Mouse (Mus musculus): ENCODE measurements around the gene Prrc2a. TPM values are rescaled to one million over a fixed set of nuclear protein-coding genes. Genes with fewer than 3 reads are reported as not detected.

The Prrc2a gene
- polyA plus RNA-seq, 1 experiment from 2014 or later = 238 TPM

DNA sequence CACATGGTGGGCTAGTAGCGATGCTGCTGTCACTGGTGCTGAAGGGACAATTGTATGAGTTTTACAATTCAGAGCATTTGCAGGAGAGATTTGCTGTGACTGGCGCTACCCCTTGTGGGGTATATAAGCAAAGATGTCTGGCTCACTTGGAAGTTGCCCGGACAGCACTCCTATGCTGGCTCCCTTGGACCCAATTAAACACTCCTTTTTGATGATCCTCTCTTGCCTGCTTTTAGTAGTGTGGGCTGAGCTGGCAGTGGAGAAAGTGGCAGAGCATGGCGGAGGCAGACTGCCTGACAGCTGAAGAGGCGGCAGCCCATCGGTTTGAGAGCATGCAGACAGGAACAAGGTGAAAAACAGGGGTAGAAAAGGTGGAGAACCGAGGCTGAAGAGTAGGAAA is 3.1 kb upstream of the Prrc2a start:
- 78% methylated on average over 7 of the region's 7 CpGs for WGBS
- TF ChIP-seq CTCF (IDR thresholded peaks at IDR 0.05; ENCODE audit: low read depth) = no peak

DNA sequence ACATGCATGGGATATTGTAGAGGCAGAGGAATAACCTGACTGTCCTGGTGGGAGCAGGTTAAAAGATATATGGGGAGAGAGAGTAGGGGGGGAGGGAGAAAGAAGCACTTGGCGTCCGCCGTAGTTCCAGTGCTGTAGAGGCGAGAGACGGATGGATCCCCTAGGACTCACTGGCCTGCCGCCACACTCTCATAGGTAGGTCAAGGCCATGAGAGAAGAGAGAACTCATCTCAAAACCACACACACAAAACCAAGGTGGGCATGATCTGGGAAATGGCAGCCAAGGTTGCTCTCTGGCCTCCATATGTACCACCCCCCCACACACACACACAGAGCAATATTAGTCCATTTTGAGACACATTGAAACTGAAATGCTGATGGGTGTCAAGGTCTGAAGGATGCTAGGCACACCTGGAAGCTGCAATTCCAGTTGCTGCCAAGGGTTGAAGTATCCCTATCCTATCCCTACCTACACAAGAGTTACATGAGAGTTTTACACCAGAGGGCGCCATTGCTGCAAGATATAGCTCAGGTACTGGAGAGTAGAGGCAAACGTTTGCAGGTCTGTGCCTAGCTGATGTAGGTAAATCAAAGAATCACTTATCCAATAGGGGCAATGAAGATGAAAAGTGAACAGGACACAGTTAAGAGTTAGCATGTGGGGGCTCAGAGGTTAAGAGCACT is 1.8 kb upstream of the Prrc2a start:
- Histone ChIP-seq H3K36me3 (ENCODE audit: insufficient read depth) (peaks cover 15% of the 10 kb centered on the region), H3K4me2 (peak overlapping the region; percentile 76), H3K9ac (no peak overlapping the region), H3K4me3 (ENCODE audit: low read depth, low read length) (peak overlapping the region; percentile 100; the same call in 1 of the 2 replicates), H3K27me3 (ENCODE audit: insufficient read depth, low read length) (no peaks in the 10 kb centered on the region), H3K27ac (ENCODE audit: low read depth) (peak overlapping the region; percentile 99), H3K4me1 (ENCODE audit: insufficient read depth) (peaks cover 13% of the 10 kb centered on the region; the same call in 1 of the 2 replicates), H3K9me3 (ENCODE audit: low read depth, low read length) (no peaks in the 10 kb centered on the region)
- 69% methylated on average over 8 of the region's 8 CpGs for WGBS
- peak; percentile 74 for TF ChIP-seq CTCF (IDR thresholded peaks at IDR 0.05; ENCODE audit: low read depth)
- ATAC-seq (ENCODE audit: insufficient read depth) (no peak), DNase-seq (peak; percentile 86)

More for the DNA sequence above, 3.1 kb upstream of the Prrc2a start:
- Histone ChIP-seq H3K4me3 (ENCODE audit: low read depth, low read length) (no peak overlapping the region), H3K4me1 (ENCODE audit: insufficient read depth) (peaks cover 9% of the 10 kb centered on the region; the same call in 1 of the 2 replicates), H3K9me3 (ENCODE audit: low read depth, low read length) (no peaks in the 10 kb centered on the region), H3K4me2 (no peak overlapping the region), H3K27me3 (ENCODE audit: insufficient read depth, low read length) (no peaks in the 10 kb centered on the region), H3K36me3 (ENCODE audit: insufficient read depth) (0 out of 2 replicates have a peak, but pooled peaks cover 2% of the 10 kb centered on the region), H3K27ac (ENCODE audit: low read depth) (no peak overlapping the region), H3K9ac (no peak overlapping the region)
- ATAC-seq (ENCODE audit: insufficient read depth) (no peak), DNase-seq (no peak)

DNA sequence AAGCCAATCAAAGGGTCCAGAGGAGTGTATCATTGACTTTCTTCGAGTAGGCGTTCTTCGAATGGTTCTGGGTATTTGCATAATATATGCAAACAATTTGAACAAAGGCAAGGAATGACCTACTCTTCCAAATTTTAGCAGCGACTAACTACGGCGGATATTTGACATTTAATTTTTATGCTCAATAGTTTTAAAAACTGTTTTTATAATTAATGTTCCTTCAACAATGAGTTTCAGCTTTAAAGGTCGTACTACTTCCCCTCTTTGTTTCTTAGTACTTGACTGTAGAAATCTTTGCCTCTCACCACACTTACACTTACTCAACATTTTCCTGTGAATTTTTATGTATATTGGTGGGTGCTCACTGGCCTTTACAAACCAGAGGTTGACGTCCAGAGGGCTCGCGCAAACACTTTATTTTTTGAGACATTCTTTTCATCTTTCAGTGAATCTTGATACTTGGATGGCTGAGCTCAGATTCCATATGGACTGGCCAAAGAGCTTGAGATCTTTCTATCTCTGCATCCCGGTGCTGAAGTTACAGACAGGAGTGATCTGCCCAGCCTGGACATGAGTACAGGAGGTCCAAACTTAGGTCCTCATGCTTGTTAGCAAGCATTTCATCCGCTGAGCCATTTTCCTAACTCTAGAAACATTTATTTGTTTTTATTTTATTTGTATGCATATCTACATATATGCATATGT is 906 bp upstream of the Prrc2a start:
- H3K9ac ChIP-seq = peak overlapping the region; percentile 56
- no peaks in the 10 kb centered on the region for H3K9me3 ChIP-seq (ENCODE audit: low read depth, low read length)
- H3K27ac ChIP-seq (ENCODE audit: low read depth) = peak overlapping the region; percentile 99
- peaks cover 24% of the 10 kb centered on the region for H3K36me3 ChIP-seq (ENCODE audit: insufficient read depth)
- H3K4me2 ChIP-seq = peak overlapping the region; percentile 76
- H3K4me3 ChIP-seq (ENCODE audit: low read depth, low read length) = peak overlapping the region; percentile 100
- peaks cover 13% of the 10 kb centered on the region; the same call in 1 of the 2 replicates for H3K4me1 ChIP-seq (ENCODE audit: insufficient read depth)
- H3K27me3 ChIP-seq (ENCODE audit: insufficient read depth, low read length) = no peaks in the 10 kb centered on the region
- TF ChIP-seq CTCF (IDR thresholded peaks at IDR 0.05; ENCODE audit: low read depth) = no peak
- ATAC-seq (ENCODE audit: insufficient read depth) (peak; percentile 85), DNase-seq (peak; percentile 40)
- 19% methylated on average over 12 of the region's 12 CpGs for WGBS

- peaks cover 38% of the 10 kb centered on the region for H3K36me3 ChIP-seq (ENCODE audit: insufficient read depth)
- H3K4me1 ChIP-seq (ENCODE audit: insufficient read depth) = peaks cover 13% of the 10 kb centered on the region; the same call in 1 of the 2 replicates
- H3K9me3 ChIP-seq (ENCODE audit: low read depth, low read length) = no peaks in the 10 kb centered on the region
- peak overlapping the region; percentile 99 for H3K4me2 ChIP-seq
- H3K4me3 ChIP-seq (ENCODE audit: low read depth, low read length) = peak overlapping the region; percentile 100
- no peaks in the 10 kb centered on the region for H3K27me3 ChIP-seq (ENCODE audit: insufficient read depth, low read length)
- TF ChIP-seq CTCF (IDR thresholded peaks at IDR 0.05; ENCODE audit: low read depth) = no peak
- 0% methylated on average over 28 of the region's 28 CpGs for WGBS
- DNase-seq (no peak), ATAC-seq (ENCODE audit: insufficient read depth) (no peak)
- peak overlapping the region; percentile 99 for H3K27ac ChIP-seq (ENCODE audit: low read depth)
- H3K9ac ChIP-seq = peak overlapping the region; percentile 98
Measured at GRCm38 (mm10) chr17:35164218-35164567, 504 bp downstream of the Prrc2a start.

GRCm38 (mm10) chr17:35163326-35164081 is 1.2 kb downstream of the Prrc2a start:
- TF ChIP-seq CTCF (IDR thresholded peaks at IDR 0.05; ENCODE audit: low read depth) = no peak
- DNase-seq (no peak), ATAC-seq (ENCODE audit: insufficient read depth) (no peak)
- peak overlapping the region; percentile 98 for H3K9ac ChIP-seq
- peaks cover 45% of the 10 kb centered on the region for H3K36me3 ChIP-seq (ENCODE audit: insufficient read depth)
- no peaks in the 10 kb centered on the region for H3K27me3 ChIP-seq (ENCODE audit: insufficient read depth, low read length)
- H3K4me1 ChIP-seq (ENCODE audit: insufficient read depth) = peaks cover 13% of the 10 kb centered on the region; the same call in 1 of the 2 replicates
- peak overlapping the region; percentile 99 for H3K4me2 ChIP-seq
- 11% methylated on average over 8 of the region's 8 CpGs for WGBS
- peak overlapping the region; percentile 100 for H3K4me3 ChIP-seq (ENCODE audit: low read depth, low read length)
- H3K27ac ChIP-seq (ENCODE audit: low read depth) = peak overlapping the region; percentile 99; the same call in 1 of the 2 replicates
- no peaks in the 10 kb centered on the region for H3K9me3 ChIP-seq (ENCODE audit: low read depth, low read length)

- H3K4me3 ChIP-seq (ENCODE audit: low read depth, low read length) = peak overlapping the region; percentile 100
- WGBS = 19% methylated on average over 12 of the region's 12 CpGs
- H3K9ac ChIP-seq = peak overlapping the region; percentile 98
- peaks cover 13% of the 10 kb centered on the region; the same call in 1 of the 2 replicates for H3K4me1 ChIP-seq (ENCODE audit: insufficient read depth)
- ATAC-seq (ENCODE audit: insufficient read depth) (no peak), DNase-seq (peak; percentile 39)
- H3K36me3 ChIP-seq (ENCODE audit: insufficient read depth) = peaks cover 53% of the 10 kb centered on the region
- no peak overlapping the region for H3K27ac ChIP-seq (ENCODE audit: low read depth)
- H3K27me3 ChIP-seq (ENCODE audit: insufficient read depth, low read length) = no peaks in the 10 kb centered on the region
- no peak for TF ChIP-seq CTCF (IDR thresholded peaks at IDR 0.05; ENCODE audit: low read depth)
- no peaks in the 10 kb centered on the region for H3K9me3 ChIP-seq (ENCODE audit: low read depth, low read length)
- H3K4me2 ChIP-seq = peak overlapping the region; percentile 99
Measured at GRCm38 (mm10) chr17:35162730-35163129, 2.0 kb downstream of the Prrc2a start.
